Mouse (Mus musculus): ENCODE results near the gene Sphk2. TPM values are rescaled to one million over a fixed set of nuclear protein-coding genes. Genes with fewer than 3 reads are reported as not detected.

The Sphk2 gene
- polyA plus RNA-seq, 1 experiment from 2014 or later = 34.7 TPM

- Histone ChIP-seq H3K27ac (peak overlapping the region; percentile 85; the same call in 1 of the 2 replicates), H3K4me2 (replicated peaks) (peak overlapping the region; percentile 98), H3K36me3 (peaks cover 38% of the 10 kb centered on the region), H3K9me3 (no peaks in the 10 kb centered on the region), H3K4me3 (peak overlapping the region; percentile 3; the same call in 1 of the 2 replicates), H3K4me1 (peaks cover 45% of the 10 kb centered on the region), H3K9ac (peak overlapping the region; percentile 7; the same call in 1 of the 2 replicates), H3K27me3 (no peaks in the 10 kb centered on the region)
- no peak for ATAC-seq (ENCODE audit: insufficient number of reproducible peaks, insufficient read depth, low FRiP score, low TSS enrichment)
- WGBS = 38% methylated on average over 13 of the region's 13 CpGs
These were observed 9.5 kb downstream of the Sphk2 start for GRCm38 (mm10) chr7:45708221-45708761.

GRCm38 (mm10) chr7:45707375-45707967 lies 10.3 kb downstream of the Sphk2 start:
- Histone ChIP-seq H3K4me2 (replicated peaks) (peak overlapping the region; percentile 98), H3K9me3 (no peaks in the 10 kb centered on the region), H3K4me1 (peaks cover 45% of the 10 kb centered on the region), H3K9ac (peak overlapping the region; percentile 24; the same call in 1 of the 2 replicates), H3K36me3 (peaks cover 30% of the 10 kb centered on the region), H3K27me3 (no peaks in the 10 kb centered on the region), H3K27ac (peak overlapping the region; percentile 85), H3K4me3 (peak overlapping the region; percentile 63)
- under 1% methylated on average over 27 of the region's 27 CpGs for WGBS
- ATAC-seq (ENCODE audit: insufficient number of reproducible peaks, insufficient read depth, low FRiP score, low TSS enrichment) = no peak

GRCm38 (mm10) chr7:45706721-45707241 lies 11.0 kb downstream of the Sphk2 start:
- under 1% methylated on average over 45 of the region's 45 CpGs for WGBS
- H3K36me3 ChIP-seq = peaks cover 23% of the 10 kb centered on the region
- peaks cover 45% of the 10 kb centered on the region for H3K4me1 ChIP-seq

GRCm38 (mm10) chr7:45705873-45706281 lies 11.9 kb downstream of the Sphk2 start:
- peak overlapping the region; percentile 85 for H3K27ac ChIP-seq
- H3K9ac ChIP-seq = peak overlapping the region; percentile 87
- H3K4me3 ChIP-seq = peak overlapping the region; percentile 63
- 2% methylated on average over 7 of the region's 7 CpGs for WGBS
- peak overlapping the region; percentile 98 for H3K4me2 ChIP-seq (replicated peaks)
- ATAC-seq (ENCODE audit: insufficient number of reproducible peaks, insufficient read depth, low FRiP score, low TSS enrichment) = no peak
- H3K9me3 ChIP-seq = no peaks in the 10 kb centered on the region
- peaks cover 14% of the 10 kb centered on the region for H3K36me3 ChIP-seq
- H3K27me3 ChIP-seq = no peaks in the 10 kb centered on the region
- H3K4me1 ChIP-seq = peaks cover 49% of the 10 kb centered on the region

More at GRCm38 (mm10) chr7:45706721-45707241, 11.0 kb downstream of the Sphk2 start:
- Histone ChIP-seq H3K4me3 (peak overlapping the region; percentile 63), H3K9me3 (no peaks in the 10 kb centered on the region), H3K27me3 (no peaks in the 10 kb centered on the region), H3K9ac (peak overlapping the region; percentile 87), H3K27ac (peak overlapping the region; percentile 85), H3K4me2 (replicated peaks) (peak overlapping the region; percentile 98)
- no peak for ATAC-seq (ENCODE audit: insufficient number of reproducible peaks, insufficient read depth, low FRiP score, low TSS enrichment)

GRCm38 (mm10) chr7:45705443-45705864 lies 12.3 kb downstream of the Sphk2 start:
- under 1% methylated on average over 21 of the region's 21 CpGs for WGBS
- ATAC-seq (ENCODE audit: insufficient number of reproducible peaks, insufficient read depth, low FRiP score, low TSS enrichment) = no peak
- H3K27ac ChIP-seq = peak overlapping the region; percentile 85
- peak overlapping the region; percentile 63 for H3K4me3 ChIP-seq
- H3K27me3 ChIP-seq = peaks cover 3% of the 10 kb centered on the region
- H3K9me3 ChIP-seq = no peaks in the 10 kb centered on the region
- H3K4me1 ChIP-seq = peaks cover 50% of the 10 kb centered on the region
- H3K36me3 ChIP-seq = peaks cover 10% of the 10 kb centered on the region
- H3K9ac ChIP-seq = peak overlapping the region; percentile 87; the same call in 1 of the 2 replicates
- peak overlapping the region; percentile 98 for H3K4me2 ChIP-seq (replicated peaks)

- peaks cover 56% of the 10 kb centered on the region for H3K4me1 ChIP-seq
- peaks cover 4% of the 10 kb centered on the region; the same call in 1 of the 2 replicates for H3K36me3 ChIP-seq
- no peaks in the 10 kb centered on the region for H3K9me3 ChIP-seq
- H3K9ac ChIP-seq = peak within 1 kb of the TSS; percentile 87
- H3K27ac ChIP-seq = peak within 1 kb of the TSS; percentile 85
- peaks cover 9% of the 10 kb centered on the region for H3K27me3 ChIP-seq
- peak; percentile 84 for ATAC-seq (ENCODE audit: insufficient number of reproducible peaks, insufficient read depth, low FRiP score, low TSS enrichment)
- H3K4me3 ChIP-seq = peak within 1 kb of the TSS; percentile 63
- peak within 1 kb of the TSS; percentile 98 for H3K4me2 ChIP-seq (replicated peaks)
- under 1% methylated on average over 36 of the region's 36 CpGs for WGBS
These were observed 12.9 kb downstream of the Sphk2 start, which contains the start of gene Dbp for GRCm38 (mm10) chr7:45704730-45705442. Gene Dbp, plus strand, starts transcription at chr7:45705088.

- 0 out of 2 replicates have a peak, but pooled peaks have one; percentile 11 for ATAC-seq (ENCODE audit: insufficient number of reproducible peaks, insufficient read depth, low FRiP score, low TSS enrichment)
- H3K27ac ChIP-seq = peak overlapping the region; percentile 85
- under 1% methylated on average over 13 of the region's 13 CpGs for WGBS
- peaks cover 57% of the 10 kb centered on the region for H3K4me1 ChIP-seq
- H3K27me3 ChIP-seq = peaks cover 17% of the 10 kb centered on the region
- peak overlapping the region; percentile 98 for H3K4me2 ChIP-seq (replicated peaks)
- peak overlapping the region; percentile 43 for H3K4me3 ChIP-seq
- no peaks in the 10 kb centered on the region for H3K9me3 ChIP-seq
- no peaks in the 10 kb centered on the region for H3K36me3 ChIP-seq
- H3K9ac ChIP-seq = peak overlapping the region; percentile 15
These were observed 13.7 kb downstream of the Sphk2 start for GRCm38 (mm10) chr7:45704046-45704559.

GRCm38 (mm10) chr7:45703521-45704033 lies 14.2 kb downstream of the Sphk2 start:
- H3K4me1 ChIP-seq = peaks cover 52% of the 10 kb centered on the region
- H3K4me2 ChIP-seq (replicated peaks) = peak overlapping the region; percentile 98
- no peaks in the 10 kb centered on the region for H3K36me3 ChIP-seq
- WGBS = 45% methylated on average over 12 of the region's 12 CpGs
- H3K9me3 ChIP-seq = no peaks in the 10 kb centered on the region
- H3K9ac ChIP-seq = peak overlapping the region; percentile 40; the same call in 1 of the 2 replicates
- ATAC-seq (ENCODE audit: insufficient number of reproducible peaks, insufficient read depth, low FRiP score, low TSS enrichment) = no peak
- H3K27me3 ChIP-seq = peaks cover 22% of the 10 kb centered on the region
- H3K27ac ChIP-seq = peak overlapping the region; percentile 85
- peak overlapping the region; percentile 43 for H3K4me3 ChIP-seq

GRCm38 (mm10) chr7:45702809-45703520 lies 14.8 kb downstream of the Sphk2 start:
- H3K36me3 ChIP-seq = no peaks in the 10 kb centered on the region
- peak overlapping the region; percentile 98 for H3K4me2 ChIP-seq (replicated peaks)
- no peak overlapping the region for H3K4me3 ChIP-seq
- peaks cover 26% of the 10 kb centered on the region for H3K27me3 ChIP-seq
- no peak for ATAC-seq (ENCODE audit: insufficient number of reproducible peaks, insufficient read depth, low FRiP score, low TSS enrichment)
- H3K9me3 ChIP-seq = no peaks in the 10 kb centered on the region
- H3K4me1 ChIP-seq = peaks cover 46% of the 10 kb centered on the region
- 0 out of 2 replicates have a peak overlapping the region, but pooled peaks have one; percentile 40 for H3K9ac ChIP-seq
- WGBS = 91% methylated on average over 17 of the region's 17 CpGs
- H3K27ac ChIP-seq = 0 out of 2 replicates have a peak overlapping the region, but pooled peaks have one; percentile 85

- H3K4me2 ChIP-seq (replicated peaks) = 0 out of 2 replicates have a peak overlapping the region, but pooled peaks have one; percentile 3
- H3K9me3 ChIP-seq = no peaks in the 10 kb centered on the region
- H3K36me3 ChIP-seq = no peaks in the 10 kb centered on the region
- no peak for ATAC-seq (ENCODE audit: insufficient number of reproducible peaks, insufficient read depth, low FRiP score, low TSS enrichment)
- no peak overlapping the region for H3K9ac ChIP-seq
- no peak overlapping the region for H3K4me3 ChIP-seq
- H3K27me3 ChIP-seq = peaks cover 26% of the 10 kb centered on the region
- WGBS = 93% methylated on average over 11 of the region's 11 CpGs
- H3K4me1 ChIP-seq = peaks cover 39% of the 10 kb centered on the region
- no peak overlapping the region for H3K27ac ChIP-seq
These were observed 15.5 kb downstream of the Sphk2 start for GRCm38 (mm10) chr7:45702316-45702715.

All from embryonic facial prominence, embryonic 12.5 days (tissue).